Mouse (Mus musculus) frontal cortex, postnatal 36 days (tissue): ENCODE results near the gene Dgkh.

Experiments
- DNase-seq, 2 experiments: peaks; one replicate each; pipeline ENCODE4 v3.0.0; 2022; ENCODE audit warnings: low spot score in 2 of 2

Dgkh gene

DNA sequence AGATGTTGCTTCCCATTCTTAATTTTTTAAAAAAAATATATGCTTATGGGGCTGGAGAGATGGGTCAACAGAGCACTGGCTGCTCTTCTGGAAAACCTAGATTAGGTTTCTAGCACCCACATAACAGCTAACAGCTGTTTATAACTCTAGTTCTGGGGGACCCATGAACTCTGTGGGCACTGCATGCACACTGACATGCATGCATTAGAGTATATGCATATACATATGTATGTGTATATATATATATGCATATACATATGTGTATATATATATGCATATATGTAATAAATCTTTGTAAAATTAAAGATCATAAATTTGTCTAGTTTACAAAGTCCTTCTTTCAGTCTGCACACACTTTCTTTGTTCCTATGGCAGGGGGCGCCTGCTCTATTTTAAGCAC, 192.8 kb downstream of the Dgkh start:
- no peak for DNase-seq

DNA sequence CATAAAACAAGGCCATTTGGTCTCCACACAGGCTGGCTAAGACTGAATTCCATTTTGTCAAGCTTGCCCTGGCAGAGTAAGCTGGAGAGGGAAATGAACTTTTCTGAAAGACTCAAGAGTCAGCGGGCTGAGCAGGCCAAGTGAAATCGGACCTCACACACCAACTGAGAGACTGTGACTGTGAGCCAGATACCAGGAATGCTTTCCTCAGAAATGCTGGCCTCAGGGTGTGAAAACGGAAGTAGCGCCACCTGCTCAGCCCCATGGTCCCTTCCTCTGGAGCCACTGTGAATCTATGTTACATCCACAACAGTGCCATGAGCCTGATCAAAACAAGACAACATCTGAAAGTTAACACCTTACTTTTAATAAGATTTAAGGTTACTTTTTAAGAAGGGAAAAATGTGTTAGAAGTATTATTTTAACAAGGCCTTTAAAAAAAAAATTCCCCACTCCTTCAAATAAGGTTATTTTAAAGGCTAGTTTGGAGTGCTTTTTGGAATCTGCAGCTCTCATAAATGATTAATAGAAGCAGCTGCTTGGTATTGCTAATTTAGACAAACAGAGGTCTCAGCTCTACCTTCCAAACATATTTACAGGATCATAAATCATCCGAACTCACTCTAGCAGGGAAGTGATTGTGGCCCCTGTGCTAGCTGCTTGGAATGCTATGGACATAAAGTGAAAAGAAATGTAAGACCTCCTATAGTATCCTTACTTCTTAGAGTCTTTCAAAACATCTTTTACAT, 193.8 kb downstream of the Dgkh start:
- DNase-seq = no peak

DNA sequence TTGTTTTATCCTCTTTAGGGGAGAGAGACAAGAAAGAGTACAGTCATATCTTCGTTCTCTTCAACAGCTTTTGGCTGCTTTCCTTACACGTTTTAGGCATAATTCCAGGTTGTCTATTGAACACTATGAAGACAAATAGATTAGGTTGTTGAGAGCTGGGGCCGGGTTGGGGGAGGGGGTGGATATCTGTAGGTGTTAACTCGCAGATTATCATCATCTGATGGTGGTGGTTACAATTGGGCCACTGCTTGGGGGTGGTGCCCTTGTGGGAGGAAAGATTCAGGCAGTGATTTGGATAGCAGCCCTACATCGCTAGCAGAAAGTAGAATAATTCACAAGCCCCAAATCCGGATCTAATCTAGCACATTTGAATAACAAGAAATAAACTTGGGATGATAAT, 195.0 kb downstream of the Dgkh start:
- DNase-seq = peak; percentile 30 to 51

DNA sequence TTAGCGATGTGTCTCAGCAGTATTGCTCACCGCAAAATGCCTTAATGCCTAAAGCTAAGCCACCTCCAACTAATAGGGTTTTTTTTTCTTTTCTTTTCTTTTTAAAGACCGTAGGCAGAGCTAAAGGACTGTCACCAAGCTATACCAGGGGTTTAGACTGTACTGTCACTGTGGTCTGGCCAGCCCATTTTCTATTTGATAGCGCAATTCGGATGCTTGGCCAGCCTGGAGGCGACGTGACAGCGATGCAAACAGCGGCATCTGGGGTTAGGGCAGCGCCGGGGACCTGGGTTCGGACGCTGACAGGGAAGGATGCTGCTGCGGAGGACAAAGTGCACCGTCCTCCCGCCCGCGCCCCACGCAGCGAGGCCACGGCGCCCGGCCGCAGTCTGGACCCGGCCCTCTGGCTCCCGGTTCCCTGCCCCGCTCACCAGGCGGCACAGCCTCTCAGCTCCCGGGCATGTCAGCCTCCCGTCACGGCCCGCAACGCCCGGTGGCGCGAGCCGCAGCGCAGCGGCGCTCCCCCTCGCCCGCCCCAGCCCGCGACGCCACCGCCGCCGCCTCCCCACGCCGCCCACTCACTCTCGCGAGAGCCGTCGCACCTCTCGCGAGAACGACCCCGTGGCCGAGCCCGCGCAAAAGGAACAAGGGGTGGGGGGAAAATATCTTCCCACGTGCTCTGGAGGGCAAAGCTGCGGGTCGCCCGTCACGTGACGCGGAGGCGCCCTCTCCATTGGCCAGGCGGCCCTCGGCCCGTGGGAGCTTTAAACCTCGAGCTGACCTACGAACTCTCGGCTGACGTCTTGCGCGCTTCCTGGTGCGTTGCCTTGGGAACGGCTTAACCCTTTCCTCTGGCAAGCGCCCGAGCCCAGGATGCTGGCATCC, 196.1 kb downstream of the Dgkh start, which contains the start of gene Akap11:
TSS of gene Akap11 (minus strand) at position 528 of the 885 bp plus-strand sequence.
- DNase-seq = peak; percentile 93 to 98

DNA sequence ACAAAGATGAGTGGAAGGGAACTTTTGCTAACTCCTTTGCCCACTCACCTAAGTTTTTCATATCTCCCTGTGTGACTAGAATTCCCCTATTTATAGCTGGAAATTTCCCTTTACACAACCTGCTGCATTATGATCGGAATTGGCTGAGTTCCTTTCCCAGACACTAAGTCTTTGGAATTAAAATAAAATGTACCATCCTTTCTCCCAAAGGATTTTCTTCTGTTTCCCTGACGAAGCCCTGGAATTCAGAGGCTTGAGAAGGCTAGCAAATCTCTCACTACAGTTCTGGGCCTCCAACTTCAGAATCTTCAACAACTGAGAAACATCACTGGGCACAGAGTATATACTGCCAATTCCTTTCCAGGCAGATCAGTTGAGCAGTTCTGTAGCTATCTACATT, 197.2 kb downstream of the Dgkh start:
- DNase-seq = no peak

DNA sequence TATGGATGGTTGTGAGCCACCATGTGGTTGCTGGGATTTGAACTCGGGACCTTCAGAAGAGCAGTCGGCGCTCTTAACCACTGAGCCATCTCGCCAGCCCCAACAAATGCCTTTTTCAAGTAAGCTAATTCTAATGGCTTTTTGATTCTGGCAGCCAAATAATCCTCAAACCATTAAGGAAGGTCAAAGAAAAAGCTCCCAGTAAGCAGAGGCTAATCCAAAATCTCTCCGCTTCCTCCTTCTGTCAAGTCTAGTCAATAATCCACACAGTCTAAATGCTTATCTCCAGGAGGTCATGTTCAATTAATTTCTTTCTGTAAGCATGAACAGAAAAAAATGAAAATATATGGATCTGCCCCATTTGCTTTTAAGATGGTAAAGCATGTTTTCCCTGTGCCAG, 197.9 kb downstream of the Dgkh start:
- no peak for DNase-seq

DNA sequence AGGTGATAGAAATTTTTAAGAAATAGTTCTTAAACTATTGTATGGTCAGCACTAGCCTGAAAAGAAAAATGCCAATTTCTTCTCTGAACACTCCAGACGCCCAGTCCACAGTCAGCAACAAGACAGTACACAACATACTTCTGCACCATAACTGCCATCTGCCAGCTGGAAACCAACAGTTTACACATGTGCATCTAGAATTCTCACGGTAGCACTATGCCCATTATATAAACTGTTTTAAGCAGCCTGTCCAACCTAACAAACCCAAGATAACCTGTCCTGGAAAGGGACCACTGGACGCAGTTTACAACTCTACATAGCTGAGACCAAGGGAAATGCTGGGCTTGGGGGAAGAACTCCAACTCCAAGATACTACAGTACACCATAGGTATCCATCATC, 198.9 kb downstream of the Dgkh start:
- DNase-seq = no peak

DNA sequence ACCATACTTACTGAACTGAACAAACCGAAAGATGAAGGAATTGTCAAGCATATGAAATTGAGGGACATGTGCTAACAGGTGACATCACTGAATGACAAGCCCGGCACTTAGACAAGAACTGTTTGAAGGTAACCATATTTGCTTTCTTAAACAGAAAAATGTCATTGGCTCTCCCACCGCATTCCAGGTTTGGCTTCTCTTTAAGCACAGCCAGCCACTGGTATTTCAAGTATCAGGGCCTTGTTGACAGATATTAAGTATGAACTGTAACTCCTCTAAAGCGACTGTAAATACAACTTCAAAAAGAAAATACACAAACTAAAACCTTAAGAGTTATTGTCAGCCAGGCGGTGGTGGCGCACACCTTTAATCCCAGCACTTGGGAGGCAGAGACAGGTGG, 200.2 kb downstream of the Dgkh start:
- no peak for DNase-seq

DNA sequence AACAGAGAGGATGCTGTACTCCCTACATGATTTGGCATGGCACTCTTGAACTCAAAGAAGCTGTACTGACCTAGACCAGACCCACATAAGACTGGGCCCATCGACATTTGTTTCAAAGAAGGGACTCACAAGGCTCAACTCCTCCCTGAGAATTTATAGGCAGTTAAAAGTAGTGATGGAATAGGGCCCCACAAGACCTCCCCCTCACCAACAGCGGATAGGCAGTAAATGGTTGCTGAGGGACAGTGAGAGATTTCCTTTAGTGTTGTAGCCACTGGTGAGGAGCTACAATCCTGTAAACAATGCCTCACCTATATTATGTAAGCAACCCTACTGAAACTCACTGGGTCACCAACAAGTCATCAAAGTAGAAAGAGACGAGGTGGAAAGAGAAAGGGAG, 202.3 kb downstream of the Dgkh start:
- DNase-seq = no peak

DNA sequence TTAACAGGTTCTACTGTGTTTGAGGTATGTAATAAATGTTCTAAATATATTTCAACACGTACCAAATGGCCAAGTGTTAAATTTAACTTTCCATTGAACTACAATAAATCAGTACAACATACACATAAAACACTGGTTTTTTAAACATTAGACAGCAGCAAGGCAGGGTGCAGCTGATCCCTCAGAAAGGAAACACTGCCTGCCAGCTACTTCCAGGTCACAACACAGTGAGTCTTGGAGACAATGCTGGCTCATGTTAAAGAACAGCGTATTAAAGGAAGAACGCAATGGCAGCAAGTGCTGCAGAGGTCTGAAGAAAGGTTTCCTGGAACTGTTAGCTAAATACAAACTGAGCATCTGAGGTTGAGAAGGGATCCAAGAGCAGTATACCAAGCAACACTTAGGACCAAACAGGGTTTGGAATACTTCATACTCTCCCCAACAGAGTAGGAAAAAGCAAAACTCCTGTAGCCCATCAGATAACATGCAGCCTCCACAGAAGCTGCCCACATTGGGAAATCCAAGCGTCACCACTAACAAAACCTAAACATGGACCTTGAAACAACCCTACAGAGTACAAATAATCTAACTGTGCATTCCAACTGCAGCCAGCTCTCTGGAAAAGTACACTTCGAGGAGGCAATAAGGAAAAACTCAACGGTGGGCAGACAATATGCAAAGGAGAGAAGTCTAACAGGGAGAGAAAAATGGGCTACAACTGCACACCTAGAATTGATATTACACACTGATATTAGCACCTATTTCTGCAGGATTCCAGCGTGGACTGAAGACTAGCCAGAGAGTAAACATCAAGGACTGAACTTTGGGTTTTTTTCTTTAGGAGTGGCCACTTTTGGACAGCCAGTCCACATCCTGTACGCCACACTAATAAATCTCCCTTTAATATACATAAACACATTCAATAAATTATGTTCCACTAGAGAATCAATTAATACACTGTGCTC, 203.8 kb downstream of the Dgkh start:
- DNase-seq = no peak

DNA sequence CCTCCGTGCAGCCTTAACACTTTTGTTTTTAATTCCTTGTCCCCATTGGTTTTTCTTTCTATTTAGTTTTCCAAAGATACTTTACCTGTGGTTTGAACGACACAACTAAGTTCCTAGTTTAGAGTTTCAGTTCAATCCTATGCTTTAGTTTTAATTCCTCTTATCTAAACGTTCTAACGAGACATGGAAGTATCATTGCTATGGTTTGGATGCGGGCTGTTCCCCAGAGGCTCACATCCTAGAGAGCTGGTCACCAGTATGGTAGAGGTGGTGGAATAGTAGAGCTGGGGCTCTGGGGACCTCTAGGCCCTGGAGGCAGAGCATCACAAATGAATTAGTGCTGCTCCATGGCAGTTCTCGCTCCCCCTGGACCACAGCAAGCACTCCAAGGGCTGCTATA, 205.7 kb downstream of the Dgkh start:
- DNase-seq = no peak

DNA sequence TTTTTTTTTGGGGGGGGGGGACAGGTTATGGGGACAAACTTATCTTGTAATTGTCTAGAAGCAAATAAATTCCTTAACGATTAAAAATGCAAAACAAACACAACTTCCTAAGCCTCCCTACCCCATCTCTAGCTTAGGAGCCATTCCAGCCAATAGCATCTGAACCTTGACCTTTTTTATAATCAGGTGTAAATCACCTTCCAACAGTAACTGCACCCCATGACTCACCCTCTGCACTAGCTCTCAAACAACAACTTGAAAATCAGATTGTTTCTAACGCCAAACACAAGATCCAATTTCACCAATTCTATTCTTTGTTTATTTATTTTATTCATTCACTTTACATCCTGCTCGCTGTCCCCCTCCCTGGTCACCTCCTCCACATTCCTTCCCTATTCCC, 206.1 kb downstream of the Dgkh start:
- DNase-seq = no peak

DNA sequence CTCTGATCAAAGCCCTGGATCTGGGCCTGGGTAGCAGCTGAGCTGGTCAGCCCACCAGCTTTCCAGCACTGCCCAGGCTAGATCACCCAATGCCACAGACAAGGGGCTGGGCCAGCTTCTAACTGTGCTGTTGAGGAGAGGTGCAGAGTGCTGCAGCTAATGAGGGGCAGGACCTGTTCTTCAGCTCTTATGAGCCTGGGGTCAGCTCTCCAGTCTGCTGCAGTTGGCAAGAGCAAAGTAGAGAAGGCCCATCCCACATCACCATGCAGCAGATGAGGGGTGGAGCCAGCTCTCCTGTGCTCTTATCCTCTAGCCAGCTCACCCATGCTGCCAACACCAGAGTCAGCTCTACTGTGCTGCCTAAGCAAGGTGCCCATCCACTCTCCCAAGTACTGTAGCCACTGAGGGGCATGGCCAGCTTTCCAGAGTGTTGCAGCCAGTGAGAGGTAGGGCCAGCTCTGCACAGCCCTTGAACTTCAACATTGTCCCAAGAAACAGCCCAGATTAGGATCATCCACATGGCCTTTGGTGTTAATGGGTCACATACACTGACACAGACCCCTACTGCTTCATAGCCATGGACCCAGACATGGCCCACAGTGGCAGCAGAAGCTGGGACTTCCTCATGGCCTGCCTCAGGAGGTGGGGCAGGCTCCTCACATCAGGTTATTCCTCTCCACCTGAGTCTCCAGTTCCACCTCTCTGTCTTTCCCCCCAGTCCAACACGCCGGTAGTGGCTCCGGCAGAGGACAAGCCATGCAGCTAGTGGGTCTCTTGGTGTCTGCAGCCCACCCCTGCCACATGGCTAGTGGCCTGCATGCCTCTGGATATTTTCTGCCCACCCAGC, 206.7 kb downstream of the Dgkh start:
- no peak for DNase-seq

DNA sequence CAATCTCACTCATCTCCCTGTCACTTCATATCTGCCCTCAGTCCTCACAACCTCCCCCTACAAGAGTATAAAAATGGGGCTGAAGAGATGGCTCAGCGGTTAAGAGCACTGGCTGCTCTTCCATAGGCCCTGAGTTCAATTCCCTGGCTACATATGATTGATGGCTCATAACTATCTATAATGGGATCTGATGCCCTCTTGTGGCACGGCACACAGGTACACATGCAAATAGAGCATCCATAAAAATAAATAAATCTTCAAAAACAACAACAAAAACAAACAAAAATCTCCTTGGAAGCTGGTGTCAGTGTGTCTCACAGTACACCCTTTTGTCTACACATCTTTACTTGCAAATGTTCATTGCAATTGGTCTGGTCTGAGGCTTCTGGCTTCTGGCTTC, 207.5 kb downstream of the Dgkh start:
- no peak for DNase-seq

DNA sequence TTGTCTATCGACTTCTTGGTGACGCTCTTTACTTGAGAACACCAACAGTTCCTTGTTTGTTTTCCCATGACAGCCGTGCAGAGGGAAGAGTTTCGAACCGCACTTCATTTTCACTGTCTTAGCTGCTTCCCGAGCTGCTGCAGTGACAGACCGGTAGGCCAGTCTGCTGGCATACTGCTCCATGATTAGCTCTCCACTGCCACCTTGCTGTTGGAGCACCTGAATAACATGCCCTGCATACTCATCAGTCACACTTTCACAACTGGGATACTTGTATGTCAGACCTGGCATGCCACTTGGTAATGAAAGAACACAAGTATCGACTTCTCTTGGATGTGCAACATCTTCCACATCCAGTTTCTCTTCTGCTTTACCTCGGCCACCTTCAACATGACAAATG, 221.9 kb downstream of the Dgkh start:
- no peak for DNase-seq

DNA sequence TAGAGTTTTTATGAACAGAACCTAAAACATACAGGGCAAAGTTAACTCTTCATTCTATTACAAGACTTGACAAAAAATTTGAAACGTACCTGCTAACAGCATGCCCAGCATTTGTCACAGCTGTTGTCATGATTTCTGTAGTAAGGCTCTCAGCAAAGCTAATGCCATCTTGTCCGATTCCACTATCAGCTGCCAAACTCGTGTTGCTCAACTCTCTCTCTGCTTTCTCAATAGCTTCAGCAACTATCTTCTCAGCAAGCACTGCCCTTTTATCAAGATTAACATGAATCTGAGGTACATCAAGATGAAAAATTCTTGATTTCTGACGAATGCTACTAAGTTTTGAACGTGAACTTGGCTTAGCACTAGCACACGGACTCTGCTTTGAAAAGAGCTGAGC, 222.8 kb downstream of the Dgkh start:
- DNase-seq = no peak
